Mouse (Mus musculus): ENCODE data around the gene Ppp1r3g.

Gene Ppp1r3g

GRCm38 (mm10) chr13:35995231-35995630 is 36.6 kb downstream of the Ppp1r3g start:
- DNase-seq (ENCODE audit: low read depth, low spot score): no peak

- DNase-seq (ENCODE audit: low read depth, low spot score): no peak
Measured at GRCm38 (mm10) chr13:35995696-35996426, 37.2 kb downstream of the Ppp1r3g start.

- DNase-seq (ENCODE audit: low read depth, low spot score): no peak
Measured at GRCm38 (mm10) chr13:35997606-35998005, 39.0 kb downstream of the Ppp1r3g start.

- no peak for DNase-seq (ENCODE audit: low read depth, low spot score)
Measured at GRCm38 (mm10) chr13:36000798-36001197, 42.2 kb downstream of the Ppp1r3g start.

- no peak for DNase-seq (ENCODE audit: low read depth, low spot score)
Measured at GRCm38 (mm10) chr13:36009981-36010380, 51.3 kb downstream of the Ppp1r3g start.

- no peak for DNase-seq (ENCODE audit: low read depth, low spot score)
Measured at GRCm38 (mm10) chr13:36015636-36016035, 57.0 kb downstream of the Ppp1r3g start.

GRCm38 (mm10) chr13:36018017-36018416 is 59.4 kb downstream of the Ppp1r3g start:
- no peak for DNase-seq (ENCODE audit: low read depth, low spot score)

GRCm38 (mm10) chr13:36019309-36020274 is 61.0 kb downstream of the Ppp1r3g start:
- peak; percentile 65 for DNase-seq (ENCODE audit: low read depth, low spot score)

All from embryo, embryonic 11.5 days (tissue).